Mouse (Mus musculus): ENCODE results near the gene Cul1. TPM values are rescaled to one million over a fixed set of nuclear protein-coding genes. Genes with fewer than 3 reads are reported as not detected.
"Not testable (repeated sequence)": the region's sequence is repeated elsewhere in the genome, so short reads cannot be mapped to it uniquely, and the experiment has no call there.

Gene Cul1
- 124 and 132 TPM in 2 replicates for polyA plus RNA-seq (2016; fragmentation: Nextera tagmentation; extraction: Ambion mirVana)

DNA sequence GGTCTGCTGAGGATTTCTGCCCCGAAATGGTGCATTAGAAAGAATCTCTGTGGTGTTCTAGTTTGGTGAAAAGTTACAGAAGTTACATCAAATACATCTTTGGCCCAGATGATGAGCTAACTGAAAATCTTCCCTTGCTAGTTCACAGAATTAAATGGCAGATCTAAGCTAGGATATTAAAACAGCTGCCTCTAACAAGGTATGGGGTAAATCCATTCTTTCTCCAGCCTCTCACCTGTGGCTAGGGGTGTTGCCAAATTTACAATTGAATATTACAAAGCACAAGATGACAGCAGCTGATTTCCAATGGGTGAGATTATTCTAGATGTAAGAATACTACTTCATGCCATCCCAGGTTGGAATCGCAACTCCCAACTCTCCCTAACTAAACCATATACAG is at the start of gene Cul1:
Gene Cul1 (plus strand): TSS at position 301 of the 400 bp plus-strand sequence.
- Histone ChIP-seq H3K9me3 (replicated peaks) (no peaks in the 10 kb centered on the region), H3K4me3 (peak within 1 kb of the TSS; percentile 96), H3K9ac (peak within 1 kb of the TSS; percentile 98), H3K4me2 (peak within 1 kb of the TSS; percentile 71), H3K36me3 (no peaks in the 10 kb centered on the region), H3K4me1 (replicated peaks) (peaks cover 16% of the 10 kb centered on the region), H3K27me3 (replicated peaks) (no peaks in the 10 kb centered on the region), H3K27ac (ENCODE audit: poor library complexity, severe bottlenecking) (peak within 1 kb of the TSS; percentile 99)
- no peak for ATAC-seq (ENCODE audit: insufficient number of reproducible peaks, low FRiP score)
- WGBS = 40% methylated on average over 2 of the region's 2 CpGs

DNA sequence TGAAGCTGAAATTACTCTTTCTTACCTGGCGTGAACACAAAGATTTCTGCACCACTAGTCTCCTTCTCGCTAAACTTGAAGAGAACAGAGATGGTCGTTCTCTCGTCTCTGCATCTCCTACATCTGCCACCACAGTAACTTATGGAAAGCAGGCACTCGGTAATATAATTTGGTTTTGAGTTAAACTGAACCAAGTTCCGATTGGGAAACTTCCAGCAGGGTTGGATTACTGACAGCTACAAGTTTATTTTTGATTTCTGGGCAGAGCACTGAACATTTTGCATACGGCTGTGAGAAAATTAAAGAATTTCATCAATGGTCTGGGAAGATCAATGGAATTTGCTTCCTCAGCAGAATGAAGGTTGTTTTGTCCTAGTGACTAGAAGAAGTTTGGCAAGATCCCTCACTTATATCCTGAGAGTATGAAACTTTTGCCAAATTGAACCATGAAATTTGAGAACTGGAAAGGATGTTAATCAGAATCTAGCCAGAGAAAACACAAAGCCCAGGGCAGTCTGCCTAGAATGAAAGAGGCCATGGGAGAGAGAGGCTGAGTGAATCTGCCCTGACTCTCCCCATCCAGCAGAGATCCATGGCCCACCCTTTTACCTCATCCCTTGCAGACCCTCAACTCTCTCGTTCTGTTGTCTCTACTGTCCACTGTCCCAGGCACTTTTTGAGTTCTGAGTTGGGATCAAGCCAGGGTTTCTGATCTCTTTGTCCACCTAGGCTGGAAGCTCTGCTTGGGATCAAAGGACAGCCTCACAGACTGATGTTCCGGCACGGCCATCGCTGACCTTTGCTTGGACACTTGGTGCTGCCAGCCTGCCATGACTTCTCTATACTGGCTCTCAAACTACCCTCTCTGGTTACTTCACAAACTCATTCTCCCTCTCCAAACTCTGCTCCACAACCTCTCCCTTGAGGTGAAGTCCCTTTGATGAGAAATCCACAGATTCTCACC is 48.5 kb upstream of the Cul1 start:
- WGBS = 79% methylated on average over 11 of the region's 11 CpGs
- no peak for ATAC-seq (ENCODE audit: insufficient number of reproducible peaks, low FRiP score)
- Histone ChIP-seq H3K4me2 (no peak overlapping the region), H3K4me3 (no peak overlapping the region), H3K9ac (no peak overlapping the region), H3K27ac (ENCODE audit: poor library complexity, severe bottlenecking) (no peak overlapping the region), H3K27me3 (replicated peaks) (no peaks in the 10 kb centered on the region), H3K36me3 (no peaks in the 10 kb centered on the region), H3K4me1 (replicated peaks) (no peaks in the 10 kb centered on the region), H3K9me3 (replicated peaks) (no peaks in the 10 kb centered on the region)

DNA sequence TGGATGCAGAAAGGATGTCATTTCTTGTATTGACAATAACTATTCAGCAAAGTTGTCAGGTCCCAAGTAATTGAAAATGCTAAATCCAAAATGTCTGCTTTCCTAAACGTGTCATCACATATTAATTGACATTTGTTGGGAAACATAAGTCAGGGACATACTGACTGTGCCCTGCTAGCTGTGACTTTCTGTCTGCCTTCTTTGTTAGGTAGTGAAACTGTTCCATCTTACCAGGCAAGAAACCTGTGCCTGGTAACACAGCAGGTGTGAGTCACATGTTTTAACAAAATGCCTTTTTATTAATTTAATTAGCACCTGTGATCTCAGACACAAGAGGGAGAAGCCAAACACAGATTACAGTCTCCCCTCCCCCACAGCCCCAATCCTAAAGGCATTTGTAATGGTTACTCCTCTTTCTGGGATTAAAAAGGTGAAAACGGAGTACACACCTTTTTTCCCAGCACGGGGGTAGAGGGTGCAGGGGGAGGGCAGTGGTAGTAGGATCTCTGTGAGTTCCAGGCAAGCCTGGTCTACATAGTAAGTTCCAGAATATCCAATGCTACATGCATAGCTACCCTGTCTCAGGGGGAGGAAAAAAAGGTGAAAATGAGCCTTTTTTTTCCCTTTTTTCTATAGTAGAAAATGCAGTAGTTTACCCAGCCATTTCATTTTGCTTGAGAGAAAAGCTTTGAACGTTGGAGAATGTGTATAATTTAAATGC is 40.2 kb upstream of the Cul1 start:
- H3K4me1 ChIP-seq (replicated peaks) = no peaks in the 10 kb centered on the region
- no peak overlapping the region for H3K4me2 ChIP-seq
- H3K9ac ChIP-seq = no peak overlapping the region
- no peak for ATAC-seq (ENCODE audit: insufficient number of reproducible peaks, low FRiP score)
- no peaks in the 10 kb centered on the region for H3K36me3 ChIP-seq
- no peaks in the 10 kb centered on the region for H3K9me3 ChIP-seq (replicated peaks)
- H3K27me3 ChIP-seq (replicated peaks) = no peaks in the 10 kb centered on the region
- H3K4me3 ChIP-seq = no peak overlapping the region
- 30% methylated on average over 4 of the region's 4 CpGs for WGBS
- H3K27ac ChIP-seq (ENCODE audit: poor library complexity, severe bottlenecking) = no peak overlapping the region

DNA sequence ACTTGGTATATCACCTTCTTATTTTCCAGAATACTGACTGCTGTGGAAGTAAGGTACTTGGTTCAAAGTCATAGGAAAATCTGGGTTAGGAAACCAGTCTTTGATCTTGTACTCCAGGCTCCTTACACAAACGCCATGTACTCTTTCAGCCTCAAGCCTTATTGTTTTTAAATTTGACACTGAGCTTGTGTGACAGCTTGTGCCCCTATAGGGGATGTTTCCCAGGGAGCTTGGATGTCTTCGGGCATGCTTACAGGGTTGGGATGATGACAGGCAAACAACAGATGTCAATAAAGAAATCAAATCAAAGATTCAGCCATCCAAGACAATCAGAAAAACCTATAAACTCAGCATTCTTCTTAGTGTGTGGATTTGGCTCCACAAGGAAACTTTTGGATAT is 39.5 kb upstream of the Cul1 start:
- WGBS = 43% methylated on average over 2 of the region's 2 CpGs
- Histone ChIP-seq H3K9ac (no peak overlapping the region), H3K27ac (ENCODE audit: poor library complexity, severe bottlenecking) (no peak overlapping the region), H3K4me3 (no peak overlapping the region), H3K36me3 (no peaks in the 10 kb centered on the region), H3K4me2 (no peak overlapping the region), H3K4me1 (replicated peaks) (no peaks in the 10 kb centered on the region), H3K9me3 (replicated peaks) (no peaks in the 10 kb centered on the region), H3K27me3 (replicated peaks) (no peaks in the 10 kb centered on the region)
- no peak for ATAC-seq (ENCODE audit: insufficient number of reproducible peaks, low FRiP score)

DNA sequence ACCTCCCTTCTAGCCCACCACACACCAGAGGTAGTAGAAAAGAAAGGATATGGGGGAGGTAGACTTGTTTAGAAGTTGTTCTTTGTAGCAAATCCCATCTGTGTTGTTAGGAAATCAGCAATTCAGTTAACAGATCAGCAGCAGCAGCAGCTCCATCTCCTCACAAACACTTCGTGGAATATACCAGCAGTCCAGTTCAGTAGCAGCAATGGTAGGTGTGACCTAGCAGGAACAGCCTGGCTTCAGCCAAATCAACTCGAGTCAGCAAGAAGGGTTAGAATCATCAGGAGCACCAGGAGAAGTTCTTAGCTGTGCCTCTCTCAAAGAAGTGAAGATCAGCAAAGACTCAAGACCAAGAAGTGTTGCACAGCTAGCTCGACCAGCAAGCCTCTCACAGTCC is 34.5 kb upstream of the Cul1 start:
- Histone ChIP-seq H3K9me3 (replicated peaks) (no peaks in the 10 kb centered on the region), H3K27ac (ENCODE audit: poor library complexity, severe bottlenecking) (no peak overlapping the region), H3K4me3 (no peak overlapping the region), H3K27me3 (replicated peaks) (no peaks in the 10 kb centered on the region), H3K4me1 (replicated peaks) (no peaks in the 10 kb centered on the region), H3K4me2 (no peak overlapping the region), H3K9ac (no peak overlapping the region), H3K36me3 (no peaks in the 10 kb centered on the region)
- WGBS = 63% methylated on average over 3 of the region's 3 CpGs
- no peak for ATAC-seq (ENCODE audit: insufficient number of reproducible peaks, low FRiP score)

DNA sequence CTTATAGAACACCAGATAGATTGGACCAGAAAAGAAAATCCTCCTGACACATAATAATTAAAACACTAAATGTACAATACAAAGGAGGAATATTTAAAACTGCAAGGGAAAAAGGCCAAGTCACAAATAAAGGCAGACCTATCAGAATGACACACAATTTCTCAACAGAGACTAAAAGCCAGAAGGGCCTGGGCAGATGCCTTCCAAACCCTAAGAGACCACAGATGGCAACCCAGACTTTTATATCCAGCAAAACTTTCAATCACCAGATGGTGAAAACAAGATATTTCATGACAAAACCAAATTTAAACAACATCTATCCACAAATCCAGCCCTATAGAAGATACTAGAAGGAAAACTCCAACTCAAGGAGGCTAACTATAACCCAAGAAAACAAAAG is 33.0 kb upstream of the Cul1 start:
- Histone ChIP-seq H3K4me1 (replicated peaks) (no peaks in the 10 kb centered on the region), H3K9ac (no peak overlapping the region), H3K4me3 (no peak overlapping the region), H3K4me2 (no peak overlapping the region), H3K27me3 (replicated peaks) (no peaks in the 10 kb centered on the region), H3K27ac (ENCODE audit: poor library complexity, severe bottlenecking) (no peak overlapping the region), H3K36me3 (no peaks in the 10 kb centered on the region), H3K9me3 (replicated peaks) (no peaks in the 10 kb centered on the region)
- no peak for ATAC-seq (ENCODE audit: insufficient number of reproducible peaks, low FRiP score)

DNA sequence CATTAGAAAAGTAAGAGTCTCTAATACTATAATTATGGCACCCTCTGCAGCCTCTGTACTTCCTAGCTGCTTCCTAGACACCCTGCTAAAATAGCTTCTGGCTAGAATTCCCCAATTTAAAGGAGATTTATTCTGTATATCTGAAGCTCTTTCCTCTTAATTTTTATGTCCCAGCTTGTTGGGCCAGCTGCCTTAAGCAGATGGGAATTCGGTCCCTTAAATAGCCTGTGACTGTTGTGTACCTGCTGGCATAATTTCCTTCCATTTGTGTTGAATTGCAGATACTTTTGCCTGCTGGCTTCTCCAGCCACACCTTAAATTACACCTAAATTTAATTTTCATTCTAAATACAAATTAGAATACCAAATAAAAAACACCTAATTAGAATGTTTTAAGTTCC is 32.0 kb upstream of the Cul1 start:
- no peak overlapping the region for H3K27ac ChIP-seq (ENCODE audit: poor library complexity, severe bottlenecking)
- H3K36me3 ChIP-seq = no peaks in the 10 kb centered on the region
- no peaks in the 10 kb centered on the region for H3K9me3 ChIP-seq (replicated peaks)
- H3K9ac ChIP-seq = no peak overlapping the region
- 83% methylated on average over 1 of the region's 1 CpGs for WGBS
- no peak overlapping the region for H3K4me2 ChIP-seq
- H3K4me1 ChIP-seq (replicated peaks) = no peaks in the 10 kb centered on the region
- no peaks in the 10 kb centered on the region for H3K27me3 ChIP-seq (replicated peaks)
- ATAC-seq (ENCODE audit: insufficient number of reproducible peaks, low FRiP score) = no peak
- no peak overlapping the region for H3K4me3 ChIP-seq

DNA sequence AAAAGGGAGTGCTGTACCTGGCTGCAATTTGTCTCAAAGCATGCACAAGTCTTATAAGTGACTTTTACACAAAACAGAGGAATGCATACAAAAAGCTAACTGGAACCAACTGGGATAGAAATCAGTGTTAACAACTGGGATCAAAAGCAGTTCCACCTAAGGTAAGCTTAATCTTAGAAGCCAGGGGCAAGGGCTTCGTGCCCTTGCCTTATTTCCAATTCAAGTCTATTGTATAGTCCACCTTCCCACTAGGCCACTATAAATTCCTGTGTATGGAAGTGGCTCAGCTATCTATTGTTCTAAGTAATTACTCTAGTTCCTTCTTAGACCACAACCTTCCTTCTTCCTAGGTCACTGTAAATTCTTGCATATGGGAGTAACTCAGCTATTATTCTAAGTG is 27.1 kb upstream of the Cul1 start:
- Histone ChIP-seq H3K27ac (ENCODE audit: poor library complexity, severe bottlenecking) (no peak overlapping the region), H3K9me3 (replicated peaks) (no peaks in the 10 kb centered on the region), H3K36me3 (no peaks in the 10 kb centered on the region), H3K27me3 (replicated peaks) (no peaks in the 10 kb centered on the region), H3K9ac (no peak overlapping the region), H3K4me1 (replicated peaks) (no peaks in the 10 kb centered on the region), H3K4me2 (no peak overlapping the region), H3K4me3 (no peak overlapping the region)
- ATAC-seq (ENCODE audit: insufficient number of reproducible peaks, low FRiP score) = no peak
- 84% methylated on average over 1 of the region's 1 CpGs for WGBS

DNA sequence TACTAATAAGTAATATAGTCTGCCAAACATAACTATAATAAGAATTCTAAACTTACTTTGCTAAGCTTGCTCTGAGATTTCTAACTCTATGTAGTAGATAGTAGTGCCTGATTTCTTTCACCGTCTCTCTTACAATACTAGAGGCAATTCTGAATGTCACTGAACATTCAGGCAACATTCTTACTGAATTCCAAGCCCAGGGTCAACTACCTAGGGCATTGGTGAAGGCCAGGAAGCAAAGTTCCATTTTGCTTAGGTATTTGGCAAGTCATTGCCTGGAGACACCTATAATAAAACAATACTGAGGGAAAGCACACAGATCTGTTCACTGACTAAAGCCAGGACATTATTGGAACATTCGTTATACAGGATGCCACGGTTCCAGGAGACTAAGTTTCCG is 26.6 kb upstream of the Cul1 start:
- not testable (repeated sequence) for H3K9ac ChIP-seq; H3K27me3 ChIP-seq (replicated peaks); H3K27ac ChIP-seq (ENCODE audit: poor library complexity, severe bottlenecking); H3K4me2 ChIP-seq; H3K36me3 ChIP-seq; ATAC-seq (ENCODE audit: insufficient number of reproducible peaks, low FRiP score); H3K4me3 ChIP-seq; H3K9me3 ChIP-seq (replicated peaks); H3K4me1 ChIP-seq (replicated peaks)
- WGBS = 78% methylated on average over 4 of the region's 4 CpGs

DNA sequence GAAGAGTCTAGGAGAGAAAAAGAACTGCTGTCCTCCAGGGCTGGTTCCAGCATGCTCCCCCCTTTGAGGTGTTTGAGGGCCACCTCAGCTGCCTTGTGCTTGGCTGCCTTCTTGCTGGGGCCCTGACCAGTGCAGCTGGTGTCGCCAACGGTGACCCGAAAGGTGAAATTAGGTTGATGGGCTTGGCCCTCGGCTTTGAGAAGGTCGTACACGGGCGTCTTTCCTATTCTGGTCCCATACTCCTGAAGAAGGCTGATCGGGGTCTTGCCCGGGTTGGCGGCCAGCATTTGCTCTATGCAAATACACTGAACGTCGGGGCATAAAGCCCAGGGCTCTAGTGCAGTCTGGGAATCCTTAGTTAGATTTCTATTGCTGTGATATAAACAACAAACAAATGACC is 20.4 kb upstream of the Cul1 start:
- H3K9ac ChIP-seq; H3K4me1 ChIP-seq (replicated peaks); H3K4me3 ChIP-seq; H3K4me2 ChIP-seq; H3K9me3 ChIP-seq (replicated peaks); H3K27ac ChIP-seq (ENCODE audit: poor library complexity, severe bottlenecking); H3K36me3 ChIP-seq; H3K27me3 ChIP-seq (replicated peaks); ATAC-seq (ENCODE audit: insufficient number of reproducible peaks, low FRiP score): not testable (repeated sequence)
- 91% methylated on average over 12 of the region's 12 CpGs for WGBS

DNA sequence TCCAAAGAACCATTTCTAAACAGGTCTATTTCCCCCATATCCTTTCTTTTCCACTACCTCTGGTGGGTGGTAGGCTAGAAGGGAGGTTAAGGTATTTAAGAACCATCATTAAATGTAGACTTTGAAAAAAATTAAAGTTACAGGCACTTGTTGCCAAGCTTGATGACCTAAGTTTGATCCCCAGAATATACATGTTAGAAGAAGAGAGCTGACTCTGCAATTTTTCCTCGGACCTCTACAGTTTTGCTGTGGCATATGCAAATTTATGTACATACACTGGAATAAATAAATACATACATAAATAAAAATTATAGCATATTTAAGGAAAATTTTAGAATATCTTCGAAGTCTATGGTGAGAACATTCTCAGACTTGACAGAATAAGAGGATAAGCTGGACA is 13.1 kb upstream of the Cul1 start:
- Histone ChIP-seq H3K9me3 (replicated peaks) (no peaks in the 10 kb centered on the region), H3K9ac (no peak overlapping the region), H3K4me2 (no peak overlapping the region), H3K27me3 (replicated peaks) (no peaks in the 10 kb centered on the region), H3K27ac (ENCODE audit: poor library complexity, severe bottlenecking) (no peak overlapping the region), H3K4me3 (no peak overlapping the region), H3K4me1 (replicated peaks) (no peaks in the 10 kb centered on the region), H3K36me3 (no peaks in the 10 kb centered on the region)
- 70% methylated on average over 2 of the region's 2 CpGs for WGBS
- ATAC-seq (ENCODE audit: insufficient number of reproducible peaks, low FRiP score) = no peak
